Mouse (Mus musculus) midbrain, postnatal 0 days (tissue): ENCODE data around the gene Slc24a4. TPM values are rescaled to one million over a fixed set of nuclear protein-coding genes. Genes with fewer than 3 reads are reported as not detected.

Source experiments
- ATAC-seq: fragments of 200-750 bp; cut with Nextera tagmentation; 2 replicates; pipeline ENCODE4 v1.8.0; 2017; ENCODE audit warnings: moderate number of reproducible peaks, mild to moderate bottlenecking, moderate TSS enrichment, moderate library complexity; ENCODE audit not compliant: low FRiP score
- DNase-seq: peaks from one replicate; pipeline ENCODE4 v3.0.0-alpha.2; 2015; ENCODE audit warnings: low spot score
- H3K27ac ChIP-seq: fragments of 300-500 bp; sonication (generic); 2 replicates; pipeline ENCODE4 v1.5.1; 2014; ENCODE audit warnings: low read depth, mild to moderate bottlenecking, low read length, mixed read lengths
- H3K27me3 ChIP-seq: fragments of 300-500 bp; sonication (generic); 2 replicates; pipeline ENCODE4 v1.6.1; 2014; ENCODE audit warnings: low read length, control low read depth, mixed read lengths; ENCODE audit not compliant: insufficient read depth
- H3K36me3 ChIP-seq: fragments of 300-500 bp; sonication (generic); 2 replicates; pipeline ENCODE4 v1.6.1; 2014; ENCODE audit warnings: low read length, control low read depth, mixed read lengths; ENCODE audit not compliant: insufficient read depth
- H3K4me1 ChIP-seq: fragments of 300-500 bp; sonication (generic); 2 replicates; pipeline ENCODE4 v1.6.1; 2014; ENCODE audit warnings: mild to moderate bottlenecking, control low read depth, antibody characterized with exemption, low read length, mixed read lengths; ENCODE audit not compliant: insufficient read depth
- H3K4me2 ChIP-seq: fragments of 300-500 bp; sonication (generic); 2 replicates; pipeline ENCODE4 v1.6.1; 2014; ENCODE audit warnings: low read depth, mild to moderate bottlenecking, low read length, mixed read lengths; ENCODE audit not compliant: poor library complexity, severe bottlenecking
- H3K4me3 ChIP-seq: fragments of 300-500 bp; sonication (generic); 2 replicates; pipeline ENCODE4 v1.5.1; 2014; ENCODE audit warnings: low read depth, mild to moderate bottlenecking, low read length, moderate library complexity
- H3K9ac ChIP-seq: fragments of 300-500 bp; sonication (generic); replicated peaks from 2 replicates; pipeline ENCODE4 v1.6.1; 2014; ENCODE audit warnings: mild to moderate bottlenecking, low read length, moderate library complexity, mixed read lengths; ENCODE audit not compliant: poor library complexity, severe bottlenecking
- H3K9me3 ChIP-seq: fragments of 300-500 bp; sonication (generic); 2 replicates; pipeline ENCODE4 v1.6.1; 2016; ENCODE audit warnings: low read length, control low read depth
- CTCF ChIP-seq: IDR thresholded peaks from 2 replicates; pipeline ENCODE4 v1.5.1; 2016; ENCODE audit warnings: antibody characterized with exemption, mild to moderate bottlenecking
- WGBS: fragments of 180-500 bp; shearing (Covaris S2); extraction: QIAGEN DNeasy Blood & Tissue Kit; methylation state at CpG from one replicate; pipeline ENCODE4 v1.1.7; 2014; 5-methylcytosine and 5-hydroxymethylcytosine counted together
- polyA plus RNA-seq: library from polyadenylated mRNA; unstranded; fragments of >200 nt; fragmentation: Nextera tagmentation; extraction: Ambion mirVana; gene quantifications from 2 replicates; pipeline ENCODE4 v1.2.1, GENCODE M21; 2015
- total RNA-seq: library from RNA; depleted of rRNA; stranded (reverse); fragments of >200 nt; gene quantifications from 2 replicates; pipeline ENCODE4 v1.2.3, GENCODE M21; 2014

Slc24a4 gene
- total and polyA plus RNA-seq, 2 experiments from 2014 or later = 2.4 to 5.3 TPM

- no peak overlapping the region for H3K27ac ChIP-seq
- no peak for DNase-seq
- no peaks in the 10 kb centered on the region for H3K9me3 ChIP-seq
- TF ChIP-seq CTCF = no peak
- no peak overlapping the region for H3K4me3 ChIP-seq
- peaks cover 2% of the 10 kb centered on the region; the same call in 1 of the 2 replicates for H3K4me1 ChIP-seq
- WGBS = 42% methylated on average over 2 of the region's 2 CpGs
- no peak overlapping the region for H3K9ac ChIP-seq
- H3K36me3 ChIP-seq = no peaks in the 10 kb centered on the region
- ATAC-seq = no peak
- H3K27me3 ChIP-seq = peaks cover 3% of the 10 kb centered on the region; the same call in 1 of the 2 replicates
- no peak overlapping the region for H3K4me2 ChIP-seq
Measured at GRCm38 (mm10) chr12:102288846-102289245, 160.3 kb downstream of the Slc24a4 start.

GRCm38 (mm10) chr12:102289568-102289967 is 161.0 kb downstream of the Slc24a4 start:
- no peak for ATAC-seq
- H3K4me3 ChIP-seq = no peak overlapping the region
- no peak overlapping the region for H3K4me2 ChIP-seq

GRCm38 (mm10) chr12:102290662-102291061 is 162.1 kb downstream of the Slc24a4 start:
- no peak for DNase-seq
- TF ChIP-seq CTCF = no peak
- WGBS = 88% methylated on average over 2 of the region's 2 CpGs
- no peak overlapping the region for H3K9ac ChIP-seq
- H3K27me3 ChIP-seq = no peaks in the 10 kb centered on the region
- no peak overlapping the region for H3K4me3 ChIP-seq
- no peak for ATAC-seq
- no peaks in the 10 kb centered on the region for H3K4me1 ChIP-seq
- no peaks in the 10 kb centered on the region for H3K36me3 ChIP-seq
- no peak overlapping the region for H3K4me2 ChIP-seq
- no peaks in the 10 kb centered on the region for H3K9me3 ChIP-seq
- no peak overlapping the region for H3K27ac ChIP-seq

More at GRCm38 (mm10) chr12:102289568-102289967, 161.0 kb downstream of the Slc24a4 start:
- Histone ChIP-seq H3K27me3 (no peaks in the 10 kb centered on the region), H3K9ac (no peak overlapping the region), H3K36me3 (no peaks in the 10 kb centered on the region), H3K9me3 (no peaks in the 10 kb centered on the region), H3K27ac (no peak overlapping the region), H3K4me1 (no peaks in the 10 kb centered on the region)
- TF ChIP-seq CTCF = no peak
- 100% methylated on average over 1 of the region's 1 CpGs for WGBS
- DNase-seq = no peak

GRCm38 (mm10) chr12:102291686-102292085 is 163.2 kb downstream of the Slc24a4 start:
- H3K9me3 ChIP-seq = no peaks in the 10 kb centered on the region
- DNase-seq (no peak), ATAC-seq (no peak)
- H3K4me2 ChIP-seq = no peak overlapping the region
- H3K4me1 ChIP-seq = no peaks in the 10 kb centered on the region
- no peak for TF ChIP-seq CTCF
- no peaks in the 10 kb centered on the region for H3K36me3 ChIP-seq
- H3K27me3 ChIP-seq = no peaks in the 10 kb centered on the region
- no peak overlapping the region for H3K9ac ChIP-seq
- WGBS = 46% methylated on average over 6 of the region's 6 CpGs
- H3K4me3 ChIP-seq = no peak overlapping the region
- no peak overlapping the region for H3K27ac ChIP-seq

- H3K4me3 ChIP-seq = no peak overlapping the region
- H3K4me2 ChIP-seq = no peak overlapping the region
- DNase-seq (no peak), ATAC-seq (no peak)
- H3K9me3 ChIP-seq = no peaks in the 10 kb centered on the region
- TF ChIP-seq CTCF = no peak
- 83% methylated on average over 7 of the region's 7 CpGs for WGBS
- H3K27ac ChIP-seq = no peak overlapping the region
- H3K36me3 ChIP-seq = no peaks in the 10 kb centered on the region
- H3K9ac ChIP-seq = no peak overlapping the region
- no peaks in the 10 kb centered on the region for H3K4me1 ChIP-seq
- no peaks in the 10 kb centered on the region for H3K27me3 ChIP-seq
Measured at GRCm38 (mm10) chr12:102292501-102293215, 164.1 kb downstream of the Slc24a4 start.

- ATAC-seq = no peak
- no peak overlapping the region for H3K27ac ChIP-seq
- TF ChIP-seq CTCF = no peak
- no peak overlapping the region for H3K9ac ChIP-seq
- no peaks in the 10 kb centered on the region for H3K36me3 ChIP-seq
- WGBS = 72% methylated on average over 5 of the region's 5 CpGs
- H3K4me2 ChIP-seq = no peak overlapping the region
- no peaks in the 10 kb centered on the region for H3K27me3 ChIP-seq
- H3K4me1 ChIP-seq = no peaks in the 10 kb centered on the region
- H3K9me3 ChIP-seq = no peaks in the 10 kb centered on the region
- DNase-seq = no peak
- H3K4me3 ChIP-seq = no peak overlapping the region
Measured at GRCm38 (mm10) chr12:102294634-102295033, 166.1 kb downstream of the Slc24a4 start.
